Mouse (Mus musculus) megakaryocyte, embryonic 14.5 days (primary cell): ENCODE data around the gene Ddit4l.

Experiments used
- FLI1 ChIP-seq: IDR thresholded peaks from 2 replicates; pipeline ENCODE4 v1.6.1; 2012; ENCODE audit warnings: low read length, inconsistent platforms, mixed read lengths
- GATA1 ChIP-seq: IDR thresholded peaks from 3 replicates; pipeline ENCODE4 v1.6.1; 2012; ENCODE audit warnings: mixed read lengths, low read length, inconsistent platforms, borderline replicate concordance

DNA sequence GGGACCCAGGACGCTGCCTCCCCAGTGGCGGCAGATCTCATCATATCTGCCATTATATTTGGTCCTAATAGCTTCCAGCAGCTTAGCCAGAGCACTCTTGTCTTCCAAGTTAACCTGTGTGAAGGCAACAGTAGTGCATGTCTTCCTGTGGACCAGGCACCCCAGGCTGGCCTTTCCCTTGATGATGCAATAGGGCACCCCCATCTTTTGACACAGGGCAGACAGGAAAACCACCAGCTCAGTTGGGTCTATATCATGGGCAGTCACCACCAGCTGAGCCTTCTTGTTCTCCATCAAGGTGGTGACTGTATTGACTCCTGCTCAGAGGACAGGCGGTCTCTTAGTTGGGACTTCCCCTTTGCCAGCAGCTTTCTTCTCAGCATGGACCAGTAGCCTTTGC is 22.7 kb downstream of the Ddit4l start:
- no peak for TF ChIP-seq FLI1
- TF ChIP-seq GATA1 = no peak
